Mouse (Mus musculus) embryonic stem cell, embryonic (primary cell): ENCODE results near the gene Gpn3.

Experiments used
- CTCF ChIA-PET, 4 experiments: fragments of 300-600 bp in 2 of 4; fragments of 350-600 bp in 2 of 4; sonication (Branson Sonifier 250); formaldehyde crosslinking; loops; one replicate each; lab custom pipeline; 2022; ENCODE audit warnings: inconsistent platforms in 2 of 4; lab: Charles Lee
- POLR2A ChIA-PET, 4 experiments: fragments of 300-600 bp in 2 of 4; fragments of 350-600 bp in 2 of 4; sonication (Branson Sonifier 250); formaldehyde crosslinking; loops; one replicate each; lab custom pipeline; 2022; ENCODE audit warnings: antibody characterized with exemption in 4 of 4, inconsistent platforms in 1 of 4; lab: Charles Lee

The Gpn3 gene

DNA sequence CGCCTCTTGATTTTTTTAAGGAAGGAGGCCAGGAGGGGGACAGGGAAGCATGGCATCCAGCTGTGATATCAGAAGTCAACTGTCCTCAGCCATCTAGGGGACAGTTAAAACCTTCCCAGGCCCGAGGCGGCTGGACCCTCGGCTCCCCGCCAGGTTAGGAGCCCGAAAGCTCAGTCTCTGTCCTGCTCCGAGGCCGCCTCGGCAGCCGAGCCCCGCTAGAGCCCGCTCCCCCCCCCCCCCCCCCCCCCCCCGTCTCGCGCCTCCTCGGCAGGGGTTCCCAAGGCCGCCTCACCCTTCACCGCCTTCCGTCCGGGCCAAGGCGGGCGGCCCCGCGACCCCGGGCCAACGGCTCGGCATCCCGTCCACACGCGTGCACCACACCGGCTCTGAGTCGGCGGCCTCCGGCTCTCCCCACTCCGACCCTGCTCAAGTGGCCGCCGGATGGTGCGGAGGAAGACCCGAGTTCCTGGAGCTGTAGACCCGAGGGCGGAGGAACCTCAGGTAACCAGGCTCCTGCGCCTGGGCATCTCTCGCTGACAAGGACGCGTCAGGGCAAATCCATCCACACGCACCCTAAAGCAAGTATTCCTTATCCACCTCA lies at the start of gene Gpn3:
Gpn3 (plus strand) TSS at position 286 of the 601 bp plus-strand sequence.
- POLR2A ChIA-PET = interaction anchor here in 3 of 4 experiments (0.5 to 2.1 kb wide), 31 partner anchors 8 to 1820 kb away, joined by 3 to 22 read pairs (median 3); partner anchors contain the start of genes Rad9b (in 2 of the 3), Tctn1 (in 2 of the 3) and Vps29 (in 2 of the 3)
- CTCF ChIA-PET = interaction anchor here in 3 of 4 experiments (0.5 to 1.3 kb wide), 7 partner anchors 8 to 527 kb away, joined by 3 to 7 read pairs (median 4); partner anchors contain the start of genes Rad9b (in 1 of the 3) and Vps29 (in 1 of the 3)

- CTCF ChIA-PET = interaction anchor here in 3 of 4 experiments (0.6 to 3.6 kb wide), 12 partner anchors 10 to 506 kb away, joined by 3 to 13 read pairs (median 5); partner anchors contain the start of gene Tctn1 (in 1 of the 3)
Observed at GRCm38 (mm10) chr5:122323523-122323922, 48.2 kb upstream of the Gpn3 start.

GRCm38 (mm10) chr5:122324608-122325431 lies 46.9 kb upstream of the Gpn3 start:
- POLR2A ChIA-PET = interaction anchor here in 3 of 4 experiments (0.7 to 2.3 kb wide), 24 partner anchors 10 to 149 kb away, joined by 3 to 9 read pairs (median 4); partner anchors contain the start of genes Fam216a (in 1 of the 3), Rad9b (in 1 of the 3), Tctn1 (in 1 of the 3) and Vps29 (in 1 of the 3)
- CTCF ChIA-PET = interaction anchor here in 3 of 4 experiments (0.6 to 3.6 kb wide), 15 partner anchors 12 to 294 kb away, joined by 3 to 13 read pairs (median 4); partner anchors contain the start of gene Tctn1 (in 1 of the 3)

More at GRCm38 (mm10) chr5:122323523-122323922, 48.2 kb upstream of the Gpn3 start:
- POLR2A ChIA-PET = interaction anchor here in 2 of 4 experiments (0.6 to 2.3 kb wide), 10 partner anchors 11 to 787 kb away, joined by 3 to 13 read pairs (median 3); partner anchors contain the start of gene Fam216a (in 1 of the 2)

GRCm38 (mm10) chr5:122325477-122325876 lies 46.2 kb upstream of the Gpn3 start:
- ChIA-PET CTCF (interaction anchor here in 3 of 4 experiments (0.6 to 3.6 kb wide), 9 partner anchors 12 to 194 kb away, joined by 3 to 13 read pairs (median 4); no protein-coding TSS in a partner anchor), POLR2A (interaction anchor here in 3 of 4 experiments (0.8 to 2.4 kb wide), 19 partner anchors 11 to 85 kb away, joined by 3 to 9 read pairs (median 4); partner anchors contain the start of genes Rad9b (in 1 of the 3), Tctn1 (in 1 of the 3) and Vps29 (in 1 of the 3))

- CTCF ChIA-PET = interaction anchor here in 1 of 4 experiments (1.5 kb wide), 1 partner anchor 16 kb away, joined by 4 read pairs; no protein-coding TSS in a partner anchor
- POLR2A ChIA-PET = interaction anchor here in 3 of 4 experiments (0.9 to 3.1 kb wide), 11 partner anchors 9 to 366 kb away, joined by 3 to 12 read pairs (median 4); partner anchors contain the start of genes Rad9b (in 1 of the 3) and Vps29 (in 1 of the 3)
Observed at GRCm38 (mm10) chr5:122327283-122327682, 44.4 kb upstream of the Gpn3 start.

GRCm38 (mm10) chr5:122330269-122330668 lies 41.4 kb upstream of the Gpn3 start:
- ChIA-PET POLR2A (interaction anchor here in 1 of 4 experiments (0.6 to 3.1 kb wide), 3 partner anchors 12 to 206 kb away, joined by 3 to 12 read pairs (median 5); partner anchors contain the start of genes Rad9b and Vps29), CTCF (no interaction called here)

DNA sequence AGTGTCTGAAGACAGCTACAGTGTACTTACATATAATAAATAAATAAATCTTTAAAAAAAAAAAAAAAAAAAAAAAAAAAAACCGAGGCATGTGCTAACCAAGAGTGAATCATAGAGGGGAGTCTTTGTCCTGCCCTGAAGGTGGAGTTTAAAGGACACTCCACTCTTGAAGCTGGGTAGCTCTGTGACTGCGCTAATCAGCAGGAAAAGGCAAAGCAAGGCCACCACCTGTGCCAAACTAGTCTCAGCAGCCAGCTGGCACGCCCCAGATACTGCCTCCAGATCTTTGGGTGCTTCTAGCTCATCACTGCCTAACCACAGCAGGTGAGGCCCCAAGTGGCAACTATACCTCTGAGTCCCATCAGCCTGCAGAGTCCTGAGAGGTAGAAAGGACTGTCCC lies 37.0 kb upstream of the Gpn3 start:
- POLR2A ChIA-PET = interaction anchor here in 3 of 4 experiments (0.6 to 1.9 kb wide), 10 partner anchors 8 to 447 kb away, joined by 3 to 6 read pairs (median 3); partner anchors contain the start of gene Fam216a (in 1 of the 3)
- CTCF ChIA-PET = interaction anchor here in 3 of 4 experiments (0.6 to 1.0 kb wide), 4 partner anchors 9 to 799 kb away, joined by 3 to 5 read pairs (median 4); no protein-coding TSS in a partner anchor

- ChIA-PET POLR2A (interaction anchor here in 1 of 4 experiments (1.1 kb wide), 1 partner anchor 12 kb away, joined by 4 read pairs; no protein-coding TSS in a partner anchor), CTCF (interaction anchor here in 1 of 4 experiments (0.6 kb wide), 1 partner anchor 173 kb away, joined by 3 read pairs; no protein-coding TSS in a partner anchor)
Observed at GRCm38 (mm10) chr5:122336554-122337294, 35.0 kb upstream of the Gpn3 start.

- ChIA-PET CTCF (interaction anchor here (0.6 to 3.6 kb wide), 31 partner anchors 11 to 789 kb away, joined by 3 to 52 read pairs (median 4); partner anchors contain the start of genes Tctn1 (in 4 of the 4), Rad9b (in 1 of the 4), Rhof (in 1 of the 4) and Vps29 (in 1 of the 4)), POLR2A (interaction anchor here in 3 of 4 experiments (0.6 to 3.6 kb wide), 43 partner anchors 8 to 226 kb away, joined by 3 to 28 read pairs (median 4); partner anchors contain the start of genes Tctn1 (in 3 of the 3), Rad9b (in 2 of the 3), Vps29 (in 2 of the 3) and Anapc7 (in 1 of the 3))
Observed at GRCm38 (mm10) chr5:122342874-122343273, 28.8 kb upstream of the Gpn3 start.

- ChIA-PET CTCF (interaction anchor here (0.6 to 3.6 kb wide), 43 partner anchors 9 to 455 kb away, joined by 3 to 52 read pairs (median 4); partner anchors contain the start of genes Tctn1 (in 4 of the 4), Rad9b (in 1 of the 4) and Vps29 (in 1 of the 4)), POLR2A (interaction anchor here (0.6 to 3.6 kb wide), 48 partner anchors 9 to 227 kb away, joined by 3 to 28 read pairs (median 4); partner anchors contain the start of genes Tctn1 (in 3 of the 4), Rad9b (in 2 of the 4), Vps29 (in 2 of the 4) and Anapc7 (in 1 of the 4))
Observed at GRCm38 (mm10) chr5:122343768-122344167, 27.9 kb upstream of the Gpn3 start.

DNA sequence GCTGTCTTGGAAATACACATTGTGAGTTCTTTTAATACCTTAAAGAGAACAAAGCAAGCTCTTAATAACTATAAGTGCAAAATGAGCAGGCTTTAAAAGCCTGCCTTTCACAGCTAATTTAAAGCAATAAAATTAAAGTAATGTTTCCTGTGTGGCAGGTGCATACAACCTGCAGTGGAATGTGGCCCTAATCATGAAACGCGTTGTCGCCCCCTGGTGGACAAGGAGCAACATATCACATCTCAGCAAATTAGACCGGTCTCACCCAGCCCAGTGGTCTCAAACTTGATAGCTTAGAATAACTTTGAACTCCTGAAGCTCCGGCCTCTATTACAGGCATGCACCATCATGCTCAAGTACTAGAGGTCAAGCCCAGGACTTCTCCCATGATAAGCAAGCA lies 27.4 kb upstream of the Gpn3 start:
- ChIA-PET CTCF (interaction anchor here (0.5 to 3.6 kb wide), 40 partner anchors 9 to 367 kb away, joined by 3 to 52 read pairs (median 4); partner anchors contain the start of genes Tctn1 (in 4 of the 4), Rad9b (in 2 of the 4) and Vps29 (in 2 of the 4)), POLR2A (interaction anchor here in 3 of 4 experiments (0.7 to 3.6 kb wide), 24 partner anchors 9 to 214 kb away, joined by 3 to 28 read pairs (median 6); partner anchors contain the start of genes Rad9b (in 2 of the 3), Tctn1 (in 2 of the 3) and Vps29 (in 2 of the 3))

GRCm38 (mm10) chr5:122345777-122346176 lies 25.9 kb upstream of the Gpn3 start:
- CTCF ChIA-PET = interaction anchor here in 3 of 4 experiments (0.6 to 3.6 kb wide), 7 partner anchors 20 to 82 kb away, joined by 3 to 25 read pairs (median 3); partner anchors contain the start of gene Tctn1 (in 1 of the 3)
- POLR2A ChIA-PET = interaction anchor here in 2 of 4 experiments (0.6 to 3.6 kb wide), 5 partner anchors 8 to 90 kb away, joined by 3 to 28 read pairs (median 3); partner anchors contain the start of genes Rad9b (in 1 of the 2), Tctn1 (in 1 of the 2) and Vps29 (in 1 of the 2)

DNA sequence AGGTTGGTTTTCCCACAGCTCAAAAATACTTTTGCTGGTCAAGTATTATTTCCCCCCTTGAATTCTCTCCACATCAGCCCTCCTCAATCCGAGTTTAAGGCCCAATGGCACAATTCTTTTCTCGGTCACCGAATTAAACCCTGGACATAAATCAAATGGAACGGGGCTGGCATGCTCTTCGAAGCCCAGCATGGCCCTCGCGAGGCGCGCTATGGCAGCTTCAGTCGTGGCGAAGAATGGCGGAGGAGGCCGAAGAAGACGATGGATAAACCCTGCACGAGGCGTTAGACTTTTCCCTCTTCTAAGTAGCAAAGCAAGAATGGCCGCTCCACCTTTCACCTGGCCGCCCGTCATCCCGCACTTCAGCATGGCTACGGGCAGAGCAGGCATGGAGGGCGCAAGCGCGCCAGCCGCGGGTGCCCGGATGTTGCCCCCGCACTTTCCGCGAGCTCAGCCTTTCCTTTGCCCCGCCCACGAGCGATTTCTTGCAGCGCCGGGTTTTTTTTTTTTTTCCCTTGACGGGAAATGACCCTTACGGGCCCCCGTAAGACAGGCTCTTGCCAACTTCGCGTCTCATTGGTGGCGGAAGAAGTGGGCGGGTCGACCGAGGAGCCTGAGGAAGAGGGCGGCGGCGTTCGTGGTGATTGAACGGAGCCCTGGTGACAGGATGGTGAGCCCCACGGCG lies 17.7 kb upstream of the Gpn3 start, which contains the start of the genes Rad9b and Vps29:
Rad9b (minus strand) TSS at position 427 of the 685 bp plus-strand sequence.
Vps29 (plus strand) TSS at position 563 of the 685 bp plus-strand sequence.
- POLR2A ChIA-PET = interaction anchor here (0.6 to 2.4 kb wide), 68 partner anchors 10 to 784 kb away, joined by 3 to 28 read pairs (median 4); partner anchors contain the start of genes Tctn1 (in 3 of the 4), Atp2a2 (in 2 of the 4), Fam216a (in 2 of the 4) and Ppp1cc (in 2 of the 4)

DNA sequence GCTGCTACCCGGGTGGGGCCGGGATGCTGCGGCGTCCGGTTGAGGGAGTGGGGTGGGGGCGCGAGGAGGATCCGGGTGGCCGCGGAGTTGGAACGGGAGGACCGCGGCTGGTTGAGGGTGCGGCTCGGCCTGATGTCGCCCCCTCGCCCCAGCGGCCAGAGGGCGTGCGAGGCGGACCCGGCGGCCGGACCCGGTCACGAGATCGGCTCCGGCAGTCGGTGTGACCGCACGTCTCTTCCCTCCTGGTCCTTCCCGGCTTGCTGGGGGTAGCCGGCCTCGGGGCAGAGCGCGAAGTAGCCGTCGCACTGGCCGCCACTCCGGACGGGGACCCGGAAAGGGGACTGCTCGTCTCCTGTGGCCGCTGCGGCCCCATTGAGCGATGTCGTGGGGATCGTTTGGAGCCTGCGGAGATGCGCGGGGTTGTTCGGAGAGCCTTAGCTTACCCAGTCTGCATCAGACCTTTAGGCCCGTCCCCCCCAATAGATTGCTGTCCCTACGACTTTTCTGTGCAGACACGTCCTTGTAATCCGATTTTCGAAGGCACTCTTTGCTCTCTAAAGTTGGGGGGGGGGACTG lies 17.1 kb upstream of the Gpn3 start:
- CTCF ChIA-PET = interaction anchor here (0.6 to 3.4 kb wide), 9 partner anchors 10 to 409 kb away, joined by 3 to 12 read pairs (median 6); partner anchors contain the start of gene Tctn1 (in 2 of the 4)
- POLR2A ChIA-PET = interaction anchor here (0.6 to 2.4 kb wide), 51 partner anchors 9 to 925 kb away, joined by 3 to 28 read pairs (median 4); partner anchors contain the start of genes Fam216a (in 3 of the 4), Tctn1 (in 3 of the 4), Gpn3 (in 2 of the 4) and Ppp1cc (in 2 of the 4)

More for the DNA sequence above, 17.7 kb upstream of the Gpn3 start, which contains the start of the genes Rad9b and Vps29:
- CTCF ChIA-PET = interaction anchor here (0.6 to 3.4 kb wide), 21 partner anchors 9 to 942 kb away, joined by 3 to 12 read pairs (median 3); partner anchors contain the start of genes Tctn1 (in 2 of the 4) and Gpn3 (in 1 of the 4)
